Mouse (Mus musculus) ovary, adult 18-20 months (tissue): ENCODE measurements at regions not wholly inside any gene's neighbourhood (a gene's known extent, or its start where the extent isn't known, plus 50 kb on each side); places are given as distances from the start of the nearest gene placed in this dataset.

ENCODE experiments used
- DNase-seq: peaks from one replicate; pipeline ENCODE4 v3.0.0; 2022; ENCODE audit warnings: low spot score, mixed read lengths

DNA sequence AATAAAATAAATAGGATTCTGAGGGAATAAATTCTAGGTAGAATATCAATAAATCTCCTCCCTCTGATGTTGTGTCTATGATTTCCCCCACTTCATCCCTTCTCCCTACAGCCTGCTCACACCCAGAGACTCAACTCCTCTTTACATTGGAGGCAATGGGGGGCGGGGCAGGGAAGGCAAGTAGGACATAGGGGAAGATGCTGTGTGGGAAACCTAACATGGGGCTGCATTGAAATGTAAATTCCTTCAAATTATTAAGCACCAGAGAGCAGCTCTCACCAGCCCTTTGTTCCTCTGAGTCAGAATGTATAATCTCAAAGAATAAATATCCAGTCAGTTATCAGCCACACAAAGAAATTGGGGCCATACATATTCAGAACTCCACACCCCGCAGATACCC, 91.6 kb downstream of the Nuf2 start:
- no peak for DNase-seq

DNA sequence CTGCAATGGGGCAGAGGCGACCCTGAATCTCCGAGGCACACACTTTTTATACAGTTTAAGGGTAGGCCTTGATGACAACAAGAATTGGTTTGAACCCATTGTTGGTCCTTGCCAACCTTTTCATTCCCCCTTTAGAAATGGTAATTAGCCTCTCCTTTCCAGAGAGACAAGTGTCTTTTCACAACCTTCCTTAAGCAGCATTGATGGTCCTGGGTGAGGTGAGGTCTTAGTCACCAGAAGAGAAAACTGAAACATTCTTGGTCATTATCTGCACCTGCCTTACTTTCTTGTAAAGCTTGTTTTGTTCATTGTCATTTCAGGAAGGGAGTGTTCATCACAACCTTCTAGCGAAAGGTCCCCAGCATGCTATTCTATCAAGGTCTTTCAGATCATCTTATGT, 93.3 kb downstream of the Nuf2 start:
- no peak for DNase-seq

DNA sequence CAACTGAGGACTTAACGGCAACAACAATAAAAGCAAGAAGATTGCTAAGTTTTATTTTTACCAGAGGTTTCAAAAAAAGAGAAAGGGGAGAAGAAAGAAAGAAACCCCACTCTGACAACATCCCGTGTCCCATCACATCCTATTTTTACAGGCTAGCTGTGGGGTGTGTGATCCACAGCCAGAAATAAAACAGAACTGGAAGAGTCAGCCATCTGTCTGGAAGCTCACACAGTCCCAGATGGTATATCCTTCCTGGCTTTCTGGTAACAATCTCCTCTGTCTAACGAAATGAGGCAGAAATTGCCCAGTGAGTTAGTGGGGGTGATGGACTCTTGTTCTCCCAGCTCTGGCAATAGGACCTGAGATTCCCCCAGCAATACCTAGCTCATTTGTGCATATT, 108.9 kb downstream of the Nuf2 start:
- no peak for DNase-seq

DNA sequence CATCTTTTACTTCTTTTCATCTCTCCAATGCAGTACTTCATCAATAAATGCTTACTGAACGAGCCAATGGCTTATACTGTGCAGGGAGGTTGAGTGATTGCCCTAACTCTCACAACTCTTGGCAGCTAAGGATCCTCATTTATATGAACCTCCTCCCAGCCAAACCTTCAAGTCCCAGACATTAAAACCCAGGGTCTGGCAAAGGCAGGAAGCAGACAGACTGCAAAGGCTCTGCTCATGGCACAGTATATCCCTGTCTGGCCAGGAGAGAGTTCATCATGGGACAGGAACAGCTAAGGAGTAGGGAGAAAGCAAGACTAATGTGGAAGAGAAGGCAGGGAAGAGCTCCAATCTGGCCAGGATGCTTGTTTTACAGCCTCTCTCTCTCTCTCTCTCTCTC, 109.6 kb downstream of the Nuf2 start:
- no peak for DNase-seq

DNA sequence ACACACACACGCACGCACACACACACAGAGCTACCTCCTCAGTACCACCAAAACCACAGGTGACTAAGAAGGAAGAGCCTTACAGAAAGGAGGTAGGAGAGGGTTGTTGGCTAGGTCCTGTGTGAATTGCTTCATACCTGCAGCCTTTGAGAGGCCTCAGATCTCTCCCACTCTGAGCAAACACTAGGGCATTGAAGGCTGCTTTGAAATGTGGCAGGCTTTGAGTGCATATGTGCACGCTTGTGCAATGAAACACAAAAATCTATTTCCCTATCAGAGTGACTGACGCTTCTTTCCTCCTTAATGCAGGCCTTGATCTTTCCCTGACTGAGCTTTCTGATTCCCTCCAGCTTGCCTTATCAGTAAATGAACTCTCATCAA, 112.6 kb downstream of the Nuf2 start:
- no peak for DNase-seq

DNA sequence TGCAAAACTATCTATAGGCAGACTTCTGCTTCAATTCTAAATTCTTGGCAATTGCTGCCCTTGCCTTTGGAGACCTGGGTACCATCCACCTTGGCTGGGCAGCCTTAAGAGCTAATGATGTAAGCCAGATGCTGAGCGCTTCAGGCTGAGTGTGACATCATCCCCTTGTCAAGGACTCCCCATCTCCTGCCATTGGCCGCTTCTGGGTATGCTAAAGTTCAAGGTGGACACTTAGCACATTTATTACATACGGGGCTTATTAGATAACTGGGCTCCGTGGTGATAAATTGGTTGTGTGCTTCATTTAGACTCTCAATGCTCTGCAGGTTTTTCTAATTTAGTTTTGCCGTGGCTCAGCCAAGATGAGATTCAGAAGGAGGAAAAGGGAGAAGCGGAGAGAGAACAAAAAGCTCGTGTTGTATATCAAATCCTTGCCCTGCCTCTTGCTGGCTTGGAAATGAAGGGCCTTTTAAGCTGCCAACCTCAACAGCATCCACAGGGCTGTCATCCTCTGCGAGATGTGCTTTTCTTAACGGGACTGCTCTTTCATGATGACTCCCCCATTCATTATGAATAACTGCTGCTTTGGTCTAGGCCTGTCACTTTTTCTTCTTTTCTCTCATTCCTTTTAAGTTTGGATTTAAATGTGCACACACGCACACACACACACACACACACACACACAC, 113.1 kb downstream of the Nuf2 start:
- DNase-seq: no peak

DNA sequence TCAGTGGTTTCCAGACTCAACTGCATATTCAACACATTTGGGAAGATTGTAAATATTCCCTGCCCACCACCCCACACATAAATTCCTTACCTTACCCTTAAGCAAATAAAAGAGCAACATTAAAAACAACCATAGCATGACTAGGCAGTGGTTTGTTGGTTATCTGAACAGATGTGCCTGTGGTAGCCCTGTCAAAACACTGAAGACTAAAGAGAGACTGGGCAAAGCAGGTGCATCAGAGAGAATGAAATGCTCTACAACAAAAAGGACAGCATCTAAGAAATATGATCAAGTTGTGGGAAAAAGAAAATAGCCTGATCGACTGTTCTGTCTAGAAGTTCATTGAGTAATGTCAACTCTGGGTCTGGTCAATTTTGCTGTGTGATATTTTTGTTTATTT, 114.6 kb downstream of the Nuf2 start:
- no peak for DNase-seq

DNA sequence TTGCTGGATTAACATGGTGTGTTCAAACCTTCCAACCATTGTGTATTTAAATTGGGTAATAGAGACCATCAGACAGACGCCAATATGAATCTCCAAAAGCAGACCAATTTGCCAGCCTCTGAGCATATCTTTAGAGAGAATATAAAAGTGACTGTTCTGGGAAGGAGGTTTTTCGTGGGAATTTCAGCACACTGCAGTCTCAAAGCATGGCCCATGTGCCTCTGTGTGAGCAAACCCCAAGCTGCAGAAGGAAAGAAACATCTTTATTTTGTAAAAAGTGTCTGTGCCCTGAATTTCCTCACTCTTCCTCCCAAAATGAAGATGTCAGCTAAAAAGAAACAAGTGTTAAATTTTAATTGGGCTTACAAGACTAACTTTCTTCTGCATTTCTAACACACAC, 123.1 kb downstream of the Nuf2 start:
- no peak for DNase-seq

DNA sequence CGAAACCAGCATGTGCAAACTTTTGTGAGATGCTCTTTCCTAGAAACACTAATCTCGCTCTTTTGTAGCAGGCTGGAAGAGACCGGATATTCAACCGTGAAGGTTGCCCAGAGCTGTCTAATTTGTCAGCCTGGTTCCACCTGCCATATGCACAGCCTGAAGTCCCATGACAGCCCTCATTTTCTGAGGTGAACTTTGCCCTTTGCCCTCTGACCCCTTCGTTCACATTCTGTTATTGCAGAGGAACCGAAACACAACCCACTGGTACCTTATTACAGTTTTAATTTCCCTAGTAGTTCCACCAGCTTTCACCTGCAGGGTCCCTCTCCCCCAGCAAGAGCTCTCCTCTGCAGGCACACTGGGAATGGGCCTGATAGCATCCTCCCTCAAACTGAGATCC, 130.4 kb downstream of the Nuf2 start:
- DNase-seq: no peak

DNA sequence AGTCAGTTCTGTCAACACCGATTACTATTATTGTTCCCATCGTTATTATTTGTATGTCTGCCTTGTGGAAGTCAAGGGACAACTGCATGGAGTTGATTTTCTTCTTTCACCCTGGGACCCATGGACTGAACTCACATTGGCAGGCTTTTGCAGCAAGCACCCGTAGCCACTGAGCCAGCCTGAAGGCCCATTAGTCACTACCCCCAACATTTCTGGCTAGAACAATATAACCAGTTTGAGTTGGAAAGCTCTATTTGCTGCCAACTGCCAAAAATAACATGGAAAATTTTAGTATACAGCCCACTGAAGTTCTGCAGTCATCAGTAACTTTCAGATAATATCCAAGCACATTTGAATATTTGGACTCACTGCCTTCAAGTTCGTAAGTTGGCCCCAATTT, 133.9 kb downstream of the Nuf2 start:
- no peak for DNase-seq

DNA sequence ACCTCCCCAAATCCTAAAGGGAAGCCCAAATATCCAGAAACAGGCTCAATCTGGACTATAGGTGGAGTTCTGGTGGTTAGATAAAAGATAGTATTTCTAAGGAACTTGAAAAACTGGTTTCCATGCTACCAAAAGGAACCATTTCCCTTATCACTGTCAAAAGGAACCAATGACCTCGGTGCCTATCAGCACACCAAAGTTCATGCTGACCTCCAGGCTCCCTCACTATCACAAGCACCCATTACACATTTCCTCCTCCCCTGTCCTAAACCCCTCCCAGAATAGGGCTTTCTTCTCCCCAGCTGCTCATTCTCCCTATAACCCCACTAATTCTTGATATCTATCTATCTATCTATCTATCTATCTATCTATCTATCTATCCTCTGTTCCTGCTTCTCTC, 144.2 kb downstream of the Nuf2 start:
- no peak for DNase-seq

DNA sequence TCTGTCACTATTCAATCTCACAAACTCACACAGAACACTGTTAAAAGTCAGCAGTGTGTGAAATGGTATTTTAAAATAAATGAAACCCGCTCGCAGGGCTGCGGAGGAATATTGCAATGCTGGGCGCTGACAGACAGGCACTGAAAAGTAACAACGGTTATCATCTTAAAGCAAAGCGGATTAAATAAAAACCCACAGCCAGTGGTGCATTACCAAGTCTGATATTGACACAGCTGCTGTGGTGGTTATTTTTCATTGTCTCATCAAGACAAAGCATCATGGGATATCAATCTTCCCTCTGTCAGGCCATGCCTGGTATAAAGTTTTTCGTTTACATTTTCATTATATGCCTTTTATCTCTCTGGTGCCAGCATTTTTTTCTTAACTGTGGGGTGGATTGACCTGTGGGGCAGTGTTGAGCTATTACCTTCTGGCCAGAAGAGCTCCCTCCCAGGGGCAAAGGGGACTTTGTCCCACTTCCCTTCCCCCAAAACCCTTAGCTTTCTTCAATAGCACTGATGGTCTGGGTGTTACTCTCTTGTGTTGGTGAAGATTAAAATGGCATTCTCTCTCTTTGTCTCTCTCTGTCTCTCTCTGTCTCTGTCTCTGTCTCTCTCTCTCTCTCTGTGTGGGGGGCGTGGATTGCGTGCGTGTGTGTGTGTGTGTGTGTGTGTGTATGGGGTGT, 145.4 kb downstream of the Nuf2 start:
- DNase-seq: no peak

DNA sequence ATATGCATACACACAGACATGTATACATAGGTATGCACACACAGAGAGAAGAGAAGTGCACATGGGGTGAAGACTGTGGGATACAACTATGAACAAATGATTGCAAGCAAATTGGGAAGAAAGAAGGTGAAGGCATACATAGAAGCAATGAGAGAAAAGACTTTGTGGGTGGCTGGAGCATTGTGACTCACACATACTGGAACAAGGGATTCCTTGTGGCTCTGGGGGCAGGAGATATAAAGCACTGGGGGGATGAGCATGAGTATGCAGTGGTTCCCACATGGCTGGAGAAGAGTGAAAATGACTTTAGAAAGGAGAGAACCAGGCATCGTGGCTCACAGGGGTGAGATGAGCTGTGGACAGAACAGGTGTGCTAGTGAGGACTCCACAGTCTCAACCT, 156.6 kb downstream of the Nuf2 start:
- no peak for DNase-seq

DNA sequence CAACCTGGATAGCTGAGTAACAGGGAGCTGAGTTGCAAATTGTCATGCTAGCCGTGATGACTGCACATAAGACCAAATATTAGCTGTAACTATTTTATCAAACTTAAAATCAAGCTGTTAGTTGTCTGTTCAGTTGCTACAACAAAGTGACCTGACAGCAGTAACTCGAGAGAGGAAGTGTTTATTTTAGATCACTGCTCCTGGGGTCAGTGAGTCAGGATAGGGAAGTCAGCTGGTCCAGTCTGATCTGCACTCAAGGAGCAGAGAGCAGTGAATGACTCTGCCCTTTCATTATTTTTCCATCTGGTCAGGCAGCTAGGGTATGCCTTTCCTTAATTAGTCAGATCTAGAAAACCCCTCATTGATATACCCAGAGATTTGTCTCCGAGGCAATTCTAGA, 162.5 kb downstream of the Nuf2 start:
- DNase-seq: no peak

DNA sequence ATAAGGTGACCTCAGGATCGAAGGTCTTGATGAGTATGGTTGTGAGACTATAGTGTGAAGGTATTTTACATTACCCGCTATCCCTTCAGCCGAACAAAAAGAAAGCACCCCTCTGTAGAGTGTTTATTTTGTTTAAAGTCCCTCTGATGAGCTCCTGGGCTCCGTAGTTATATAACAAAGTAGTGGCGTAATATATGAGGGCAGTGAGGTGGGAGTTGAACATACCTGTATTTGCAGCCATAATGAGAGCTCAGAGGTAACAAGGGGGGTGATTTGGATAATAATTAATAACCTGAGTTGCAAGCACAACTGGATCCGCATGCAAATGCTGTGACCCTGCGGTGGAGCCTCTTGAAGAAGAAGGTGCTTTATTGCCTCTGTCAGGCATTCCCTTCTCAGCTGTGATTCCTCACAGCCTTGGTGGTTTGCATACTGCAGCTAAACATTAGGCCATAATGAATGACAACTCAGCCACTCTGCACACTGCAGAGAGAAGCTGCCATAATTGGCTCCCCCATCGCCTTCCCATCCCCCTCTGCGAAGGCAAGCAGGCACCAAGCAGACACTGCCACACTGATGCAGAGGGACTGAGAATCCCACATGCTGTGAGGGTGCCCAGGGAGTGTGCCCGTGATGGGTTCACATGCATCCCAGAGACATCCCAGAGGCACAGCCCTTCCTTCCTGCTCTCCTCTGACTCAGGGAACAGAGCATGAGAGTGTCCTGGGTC, 163.3 kb downstream of the Nuf2 start:
- no peak for DNase-seq

DNA sequence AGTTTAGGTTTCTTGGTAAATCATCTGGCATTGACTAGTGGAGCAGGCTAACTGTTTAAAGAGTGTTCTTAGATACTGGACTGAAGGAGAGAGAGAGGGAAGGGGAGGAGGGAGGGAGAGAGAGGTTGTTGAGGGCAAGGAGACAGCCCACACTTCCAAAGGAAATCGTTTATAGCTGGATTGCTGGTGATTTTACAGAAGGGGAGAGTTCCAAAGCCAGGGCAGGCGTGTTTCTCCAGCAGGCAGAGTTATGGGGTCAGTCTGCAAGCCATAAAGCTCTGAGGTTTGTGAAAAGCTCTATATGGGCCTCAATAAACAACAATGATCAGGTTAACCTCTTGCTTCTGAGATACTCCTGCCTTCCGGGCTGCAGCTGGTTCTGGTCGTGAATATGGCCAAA, 163.9 kb downstream of the Nuf2 start:
- no peak for DNase-seq

DNA sequence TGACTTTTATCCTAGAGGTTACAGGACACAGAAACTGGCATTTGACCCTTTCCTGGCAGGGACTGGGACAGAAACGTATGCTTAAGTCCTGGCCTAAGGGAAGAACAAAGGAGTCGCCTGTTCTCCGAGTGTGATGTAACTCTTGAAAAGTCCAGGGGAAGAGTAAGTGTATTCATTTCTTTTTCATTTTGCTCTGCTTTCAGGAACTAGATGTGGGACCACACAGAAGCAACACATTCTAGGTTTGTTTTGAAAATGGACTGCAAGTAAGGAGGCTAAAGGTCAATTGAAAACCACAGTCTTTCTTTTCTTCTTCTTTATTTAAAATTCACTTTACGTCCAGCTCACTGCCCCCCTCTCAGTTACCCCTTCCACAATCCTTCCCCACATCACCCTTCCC, 168.7 kb downstream of the Nuf2 start:
- DNase-seq: no peak

DNA sequence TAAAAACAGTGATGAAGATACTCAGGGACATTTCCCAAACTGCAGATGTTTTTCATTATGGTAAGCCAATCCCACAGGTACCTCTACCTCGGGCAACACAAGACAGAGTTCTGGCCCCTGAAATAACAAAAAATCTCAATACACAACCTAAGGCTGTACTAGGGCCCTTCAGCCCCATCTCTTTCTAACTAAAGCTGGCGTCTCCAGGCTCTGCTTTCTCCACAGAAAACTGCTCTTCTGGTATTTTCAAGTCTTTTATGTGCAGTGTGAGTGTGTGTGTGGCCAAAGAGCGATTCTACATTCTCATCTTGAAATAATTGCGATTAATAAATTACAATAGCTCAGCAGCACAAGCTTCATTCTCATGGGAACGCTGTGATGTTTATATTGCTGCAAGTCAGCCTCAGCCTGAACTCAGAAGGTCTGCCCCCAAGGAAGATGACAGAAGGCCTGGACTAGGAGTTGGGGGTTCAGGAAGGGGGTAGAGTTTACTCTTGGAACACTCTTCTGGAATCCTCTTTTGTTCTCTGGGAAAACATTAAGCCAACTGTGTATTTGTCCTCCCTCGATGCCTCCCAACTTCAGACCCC, 173.5 kb downstream of the Nuf2 start:
- no peak for DNase-seq

DNA sequence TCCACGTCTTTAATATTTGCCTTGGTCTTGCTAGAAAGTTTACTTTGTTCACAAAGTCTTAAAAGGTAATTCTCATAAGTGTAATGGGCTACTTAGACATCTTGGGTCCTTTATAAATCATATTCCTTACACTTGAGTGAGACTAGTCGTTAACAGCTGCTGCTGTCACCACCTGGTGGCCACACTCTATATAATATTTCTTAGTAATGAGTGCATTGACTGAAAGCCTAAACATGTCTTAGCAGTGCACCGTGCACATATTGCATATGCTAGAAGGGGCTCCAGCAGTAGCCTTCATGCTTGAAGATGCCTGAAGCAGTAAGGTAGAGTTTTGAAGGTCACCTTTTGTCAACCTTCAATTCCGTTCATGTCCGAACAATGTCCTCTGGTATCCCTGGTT, 177.2 kb downstream of the Nuf2 start:
- DNase-seq: no peak

DNA sequence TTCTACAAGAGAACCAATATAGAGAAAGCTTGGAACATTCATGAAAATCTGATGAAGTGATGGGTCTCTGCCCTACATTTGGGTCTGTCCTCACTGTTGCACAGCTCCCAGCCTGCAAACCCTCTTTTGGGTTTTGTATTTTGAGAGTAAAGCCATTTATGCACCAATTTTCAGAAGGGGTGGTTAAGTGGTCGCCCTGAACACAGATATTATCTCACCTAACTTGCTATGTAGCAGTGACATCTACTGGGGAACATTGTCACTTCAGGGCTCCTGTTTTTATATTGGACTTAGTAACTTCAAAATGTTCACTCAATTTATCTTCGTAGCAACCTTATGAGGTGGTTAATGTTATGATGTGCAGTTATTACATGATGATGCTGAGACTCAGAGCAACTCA, 183.6 kb downstream of the Nuf2 start:
- no peak for DNase-seq

DNA sequence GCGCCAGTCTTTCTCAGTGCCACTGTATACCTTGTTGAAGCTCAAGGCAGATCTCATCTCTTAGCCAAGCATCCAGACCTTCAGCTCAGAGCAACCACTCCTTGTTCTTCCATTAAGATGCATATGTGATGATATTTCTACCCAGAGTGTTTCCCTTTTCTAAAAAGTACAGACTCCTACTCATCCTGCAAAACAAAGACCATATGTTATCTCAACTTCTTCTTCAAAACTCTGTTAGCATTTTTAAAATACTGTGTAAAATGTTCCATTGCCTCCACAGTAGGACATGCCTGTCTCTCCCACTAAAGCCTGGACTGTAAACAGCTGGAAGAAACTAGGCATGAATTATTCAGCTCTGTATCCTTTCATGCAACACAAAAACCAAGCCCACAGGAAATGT, 184.4 kb downstream of the Nuf2 start:
- no peak for DNase-seq

DNA sequence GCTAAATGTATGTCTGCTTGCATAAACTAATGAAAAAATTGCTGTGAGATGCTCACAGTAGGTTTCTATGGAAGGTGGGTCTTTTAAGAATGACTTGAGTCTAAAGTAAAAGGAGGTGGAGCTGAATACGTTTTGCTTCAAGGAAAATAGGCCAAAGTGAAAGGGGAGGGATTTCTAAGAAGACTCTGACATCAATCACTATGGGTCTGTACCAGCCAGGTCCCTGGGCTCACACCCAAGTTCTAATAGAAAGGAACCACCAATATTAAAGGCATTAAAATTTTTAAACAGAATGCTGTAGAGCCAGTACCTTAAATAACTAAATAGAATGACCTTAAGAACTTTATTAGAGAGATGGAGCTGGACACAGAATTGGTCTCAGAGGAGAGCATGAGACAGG, 190.1 kb downstream of the Nuf2 start:
- no peak for DNase-seq

DNA sequence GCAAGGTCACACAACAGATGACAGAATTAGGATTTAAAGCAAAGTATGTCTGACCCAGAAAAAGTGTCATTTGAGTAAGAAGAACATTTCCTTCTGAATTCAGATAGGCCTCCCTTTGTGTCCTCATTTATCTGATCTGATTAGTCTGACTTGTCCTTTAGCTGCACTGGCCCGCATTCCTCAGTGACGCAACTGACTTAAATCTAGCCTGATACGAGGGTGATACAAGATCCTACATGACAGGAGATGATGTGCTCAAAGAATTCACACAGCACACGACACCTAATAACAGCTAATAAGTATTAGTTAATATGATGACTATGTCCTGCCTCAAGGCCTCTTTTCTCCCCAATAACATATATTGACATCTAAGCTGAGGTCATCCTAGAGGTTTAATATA, 192.8 kb downstream of the Nuf2 start:
- no peak for DNase-seq
